Mouse (Mus musculus): Measurements from ENCODE around the gene Csnk1g2. TPM values are rescaled to one million over a fixed set of nuclear protein-coding genes. Genes with fewer than 3 reads are reported as not detected.
A peak's percentile ranks its signal among the peaks of the same experiment; 100 is the strongest.

Gene Csnk1g2
- polyA plus RNA-seq, 1 experiment, result 166 TPM

GRCm38 (mm10) chr10:80578131-80578750 lies 44.4 kb upstream of the Csnk1g2 start:
- Histone ChIP-seq H3K4me1 (ENCODE audit: control insufficient read depth, insufficient read depth, low read length) (peaks cover 11% of the 10 kb centered on the region), H3K4me3 (ENCODE audit: insufficient read depth, low read depth, low read length) (peak overlapping the region; percentile 74), H3K36me3 (ENCODE audit: control insufficient read depth, insufficient read depth, low read length) (no peaks in the 10 kb centered on the region), H3K27me3 (replicated peaks; ENCODE audit: control insufficient read depth, insufficient read depth, low read length) (no peaks in the 10 kb centered on the region), H3K27ac (ENCODE audit: insufficient read depth, low read depth, low read length) (peak overlapping the region; percentile 69)
- DNase-seq, result peak; percentile 90
- WGBS, result under 1% methylated on average over 29 of the region's 29 CpGs
- TF ChIP-seq POLR2A (IDR thresholded peaks at IDR 0.05; ENCODE audit: low read depth, low read length) (no peak), CTCF (conservative IDR thresholded peaks at IDR 0.05; ENCODE audit: insufficient read depth, insufficient read length, low read depth, low read length) (peak; percentile 80)

GRCm38 (mm10) chr10:80578911-80579310 lies 43.7 kb upstream of the Csnk1g2 start:
- DNase-seq, result peak; percentile 75
- Histone ChIP-seq H3K27ac (ENCODE audit: insufficient read depth, low read depth, low read length) (peak overlapping the region; percentile 48), H3K27me3 (replicated peaks; ENCODE audit: control insufficient read depth, insufficient read depth, low read length) (no peaks in the 10 kb centered on the region), H3K4me1 (ENCODE audit: control insufficient read depth, insufficient read depth, low read length) (peaks cover 12% of the 10 kb centered on the region), H3K4me3 (ENCODE audit: insufficient read depth, low read depth, low read length) (no peak overlapping the region), H3K36me3 (ENCODE audit: control insufficient read depth, insufficient read depth, low read length) (no peaks in the 10 kb centered on the region)
- 5% methylated on average over 8 of the region's 8 CpGs for WGBS
- TF ChIP-seq CTCF (conservative IDR thresholded peaks at IDR 0.05; ENCODE audit: insufficient read depth, insufficient read length, low read depth, low read length) (peak; percentile 80), POLR2A (IDR thresholded peaks at IDR 0.05; ENCODE audit: low read depth, low read length) (no peak)

- no peak overlapping the region for H3K27ac ChIP-seq (ENCODE audit: insufficient read depth, low read depth, low read length)
Observed at GRCm38 (mm10) chr10:80583047-80583446, 39.6 kb upstream of the Csnk1g2 start.

GRCm38 (mm10) chr10:80584045-80584488 lies 38.6 kb upstream of the Csnk1g2 start:
- no peak for TF ChIP-seq POLR2A (IDR thresholded peaks at IDR 0.05; ENCODE audit: low read depth, low read length)
- no peak for TF ChIP-seq CTCF (conservative IDR thresholded peaks at IDR 0.05; ENCODE audit: insufficient read depth, insufficient read length, low read depth, low read length)
- WGBS, result 36% methylated on average over 12 of the region's 12 CpGs
- H3K4me3 ChIP-seq (ENCODE audit: insufficient read depth, low read depth, low read length), result no peak overlapping the region
- peak; percentile 88 for DNase-seq
- H3K36me3 ChIP-seq (ENCODE audit: control insufficient read depth, insufficient read depth, low read length), result no peaks in the 10 kb centered on the region
- H3K27ac ChIP-seq (ENCODE audit: insufficient read depth, low read depth, low read length), result peak overlapping the region; percentile 45
- no peaks in the 10 kb centered on the region for H3K27me3 ChIP-seq (replicated peaks; ENCODE audit: control insufficient read depth, insufficient read depth, low read length)
- H3K4me1 ChIP-seq (ENCODE audit: control insufficient read depth, insufficient read depth, low read length), result peaks cover 31% of the 10 kb centered on the region

More at GRCm38 (mm10) chr10:80583047-80583446, 39.6 kb upstream of the Csnk1g2 start:
- no peaks in the 10 kb centered on the region for H3K27me3 ChIP-seq (replicated peaks; ENCODE audit: control insufficient read depth, insufficient read depth, low read length)
- H3K4me3 ChIP-seq (ENCODE audit: insufficient read depth, low read depth, low read length), result no peak overlapping the region
- 87% methylated on average over 5 of the region's 5 CpGs for WGBS
- no peaks in the 10 kb centered on the region for H3K36me3 ChIP-seq (ENCODE audit: control insufficient read depth, insufficient read depth, low read length)
- TF ChIP-seq CTCF (conservative IDR thresholded peaks at IDR 0.05; ENCODE audit: insufficient read depth, insufficient read length, low read depth, low read length), result no peak
- no peak for TF ChIP-seq POLR2A (IDR thresholded peaks at IDR 0.05; ENCODE audit: low read depth, low read length)
- H3K4me1 ChIP-seq (ENCODE audit: control insufficient read depth, insufficient read depth, low read length), result peaks cover 24% of the 10 kb centered on the region
- no peak for DNase-seq

- no peak for DNase-seq
- no peaks in the 10 kb centered on the region for H3K27me3 ChIP-seq (replicated peaks; ENCODE audit: control insufficient read depth, insufficient read depth, low read length)
- no peak overlapping the region for H3K4me3 ChIP-seq (ENCODE audit: insufficient read depth, low read depth, low read length)
- H3K36me3 ChIP-seq (ENCODE audit: control insufficient read depth, insufficient read depth, low read length), result no peaks in the 10 kb centered on the region
- no peak for TF ChIP-seq CTCF (conservative IDR thresholded peaks at IDR 0.05; ENCODE audit: insufficient read depth, insufficient read length, low read depth, low read length)
- no peak for TF ChIP-seq POLR2A (IDR thresholded peaks at IDR 0.05; ENCODE audit: low read depth, low read length)
- peak overlapping the region; percentile 45 for H3K27ac ChIP-seq (ENCODE audit: insufficient read depth, low read depth, low read length)
- peaks cover 30% of the 10 kb centered on the region for H3K4me1 ChIP-seq (ENCODE audit: control insufficient read depth, insufficient read depth, low read length)
- 46% methylated on average over 12 of the region's 12 CpGs for WGBS
Observed at GRCm38 (mm10) chr10:80584642-80585552, 37.7 kb upstream of the Csnk1g2 start.

GRCm38 (mm10) chr10:80585581-80585980 lies 37.1 kb upstream of the Csnk1g2 start:
- Histone ChIP-seq H3K4me3 (ENCODE audit: insufficient read depth, low read depth, low read length) (no peak overlapping the region), H3K36me3 (ENCODE audit: control insufficient read depth, insufficient read depth, low read length) (no peaks in the 10 kb centered on the region), H3K27me3 (replicated peaks; ENCODE audit: control insufficient read depth, insufficient read depth, low read length) (no peaks in the 10 kb centered on the region), H3K27ac (ENCODE audit: insufficient read depth, low read depth, low read length) (no peak overlapping the region), H3K4me1 (ENCODE audit: control insufficient read depth, insufficient read depth, low read length) (peaks cover 30% of the 10 kb centered on the region)
- DNase-seq, result no peak
- WGBS, result 90% methylated on average over 8 of the region's 8 CpGs
- TF ChIP-seq POLR2A (IDR thresholded peaks at IDR 0.05; ENCODE audit: low read depth, low read length), result no peak
- no peak for TF ChIP-seq CTCF (conservative IDR thresholded peaks at IDR 0.05; ENCODE audit: insufficient read depth, insufficient read length, low read depth, low read length)

Data from kidney, adult 2 months (tissue).